Mouse (Mus musculus) myocyte (in vitro differentiated cells): Measurements from ENCODE around the gene Gm47996.

Experiments used
- CEBPB ChIP-seq: IDR thresholded peaks from 2 replicates; pipeline ENCODE4 v1.6.1; 2011; ENCODE audit warnings: mild to moderate bottlenecking, moderate library complexity; ENCODE audit not compliant: poor library complexity, insufficient read depth, severe bottlenecking
- E2F4 ChIP-seq: IDR thresholded peaks from one replicate; pipeline ENCODE4 v1.6.1; 2011; ENCODE audit warnings: mild to moderate bottlenecking, control low read depth, moderate library complexity; ENCODE audit not compliant: insufficient read depth
- MAX ChIP-seq: IDR thresholded peaks from one replicate; pipeline ENCODE4 v1.6.1; 2011; ENCODE audit warnings: low read depth, mild to moderate bottlenecking, control low read depth
- MYOD1 ChIP-seq, 3 experiments: IDR thresholded peaks; one replicate each; pipeline ENCODE4 v1.6.1; 2011; ENCODE audit warnings: control low read depth in 2 of 3, low read depth in 2 of 3, mild to moderate bottlenecking in 2 of 3, moderate library complexity in 1 of 3; ENCODE audit not compliant: insufficient read length in 2 of 3, control insufficient read depth in 1 of 3
- MYOG ChIP-seq, 3 experiments: IDR thresholded peaks; one replicate each; pipeline ENCODE4 v1.6.1; 2011; ENCODE audit warnings: control low read depth in 2 of 3, low read depth in 2 of 3, mild to moderate bottlenecking in 2 of 3; ENCODE audit not compliant: insufficient read length in 2 of 3, control insufficient read depth in 1 of 3, insufficient read depth in 1 of 3
- POLR2A ChIP-seq: IDR thresholded peaks from one replicate; pipeline ENCODE4 v1.6.1; 2011; ENCODE audit warnings: low read depth, mild to moderate bottlenecking, control low read depth, moderate library complexity; ENCODE audit not compliant: insufficient read length
- POLR2AphosphoS2 ChIP-seq: IDR thresholded peaks from one replicate; pipeline ENCODE4 v1.6.1; 2011; ENCODE audit warnings: low read depth, control low read depth; ENCODE audit not compliant: insufficient read length
- REST ChIP-seq: IDR thresholded peaks from one replicate; pipeline ENCODE4 v1.6.1; 2011; ENCODE audit warnings: mild to moderate bottlenecking, control low read depth, moderate library complexity; ENCODE audit not compliant: insufficient read depth, insufficient read length
- SRF ChIP-seq: IDR thresholded peaks from one replicate; pipeline ENCODE4 v1.6.1; 2011; ENCODE audit warnings: low read depth; ENCODE audit not compliant: control insufficient read depth, insufficient read length
- TCF12 ChIP-seq: IDR thresholded peaks from one replicate; pipeline ENCODE4 v1.6.1; 2011; ENCODE audit warnings: mild to moderate bottlenecking, control low read depth; ENCODE audit not compliant: poor library complexity, insufficient read depth, severe bottlenecking
- TCF3 ChIP-seq: IDR thresholded peaks from one replicate; pipeline ENCODE4 v1.6.1; 2011; ENCODE audit warnings: low read depth, control low read depth; ENCODE audit not compliant: insufficient read length
- USF1 ChIP-seq: IDR thresholded peaks from one replicate; pipeline ENCODE4 v1.6.1; 2011; ENCODE audit warnings: low read depth, mild to moderate bottlenecking, control low read depth, moderate library complexity

DNA sequence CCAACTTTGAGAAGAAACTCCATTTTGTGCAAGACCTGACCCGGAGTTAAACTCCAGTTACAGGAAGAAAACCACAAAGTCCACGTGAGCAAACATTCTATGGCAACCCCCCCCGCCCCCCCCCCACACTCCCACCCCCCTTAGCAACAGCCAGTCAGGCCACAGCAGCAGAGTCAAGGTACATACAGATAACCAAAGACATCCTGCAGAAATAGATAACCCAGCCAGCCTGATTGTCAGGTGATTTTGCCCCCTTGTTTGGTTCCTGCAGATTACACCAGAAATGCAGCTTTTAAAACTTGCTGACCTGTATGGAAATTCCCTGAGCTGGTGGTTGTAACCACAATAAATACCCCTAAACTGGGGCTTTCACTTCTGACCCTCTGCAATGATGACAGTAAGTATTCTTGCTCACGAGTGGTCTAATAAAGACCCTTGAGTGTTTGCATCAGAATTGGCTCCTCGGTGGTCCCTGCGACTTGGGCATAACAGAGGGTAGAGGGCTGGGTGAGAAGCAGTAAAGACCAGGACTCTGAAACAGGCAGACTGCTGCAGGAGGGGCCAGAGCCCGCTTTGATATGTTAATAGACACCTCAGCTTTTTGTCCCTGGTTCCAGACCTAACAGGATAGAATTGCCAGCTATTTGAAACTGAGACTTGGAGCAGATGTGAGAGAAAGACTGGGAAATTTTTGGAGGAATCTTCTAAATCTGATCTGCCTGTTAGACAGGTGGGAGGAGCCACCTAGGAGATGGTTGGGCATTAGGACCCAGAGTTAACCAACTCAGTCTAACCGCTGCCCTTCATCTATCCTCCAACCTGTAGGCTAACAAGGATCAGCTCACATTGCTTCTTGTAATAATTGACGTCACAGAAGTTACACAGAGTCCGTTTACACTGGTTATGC, 32.6 kb upstream of the Gm47996 start:
- TF ChIP-seq POLR2A = no peak
- TF ChIP-seq POLR2AphosphoS2 = no peak
- no peak for TF ChIP-seq TCF12
- TF ChIP-seq MAX = no peak
- TF ChIP-seq CEBPB = no peak
- no peak for TF ChIP-seq USF1
- TF ChIP-seq TCF3 = no peak
- no peak for TF ChIP-seq MYOD1 (IDR thresholded peaks at IDR 0.05; ENCODE audit: control insufficient read depth in 1 of 3, insufficient read length in 2 of 3, low read depth in 2 of 3)
- no peak for TF ChIP-seq MYOG (IDR thresholded peaks at IDR 0.05; ENCODE audit: control insufficient read depth in 1 of 3, insufficient read depth in 1 of 3, insufficient read length in 2 of 3, low read depth in 2 of 3)
- TF ChIP-seq E2F4 = no peak
- TF ChIP-seq REST = no peak
- no peak for TF ChIP-seq SRF
